Mouse (Mus musculus) intestine, postnatal 0 days (tissue): Measurements from ENCODE around the gene Vps37d. TPM values are rescaled to one million over a fixed set of nuclear protein-coding genes. Genes with fewer than 3 reads are reported as not detected.

Experiments
- ATAC-seq: fragments of 200-750 bp; cut with Nextera tagmentation; 2 replicates; pipeline ENCODE4 v1.8.0; 2017; ENCODE audit warnings: mild to moderate bottlenecking, moderate TSS enrichment, moderate library complexity
- H3K27ac ChIP-seq: fragments of 300-500 bp; sonication (generic); 2 replicates; pipeline ENCODE4 v1.5.1; 2014; ENCODE audit warnings: mild to moderate bottlenecking, low read depth, low read length, moderate library complexity
- H3K27me3 ChIP-seq: fragments of 300-500 bp; sonication (generic); replicated peaks from 2 replicates; pipeline ENCODE4 v1.6.1; 2014; ENCODE audit warnings: low read length, mixed read lengths; ENCODE audit not compliant: control insufficient read depth, insufficient read depth
- H3K36me3 ChIP-seq: fragments of 300-500 bp; sonication (generic); 2 replicates; pipeline ENCODE4 v1.6.1; 2014; ENCODE audit warnings: mild to moderate bottlenecking, moderate library complexity; ENCODE audit not compliant: control insufficient read depth, insufficient read depth
- H3K4me1 ChIP-seq: fragments of 300-500 bp; sonication (generic); replicated peaks from 2 replicates; pipeline ENCODE4 v1.6.1; 2014; ENCODE audit warnings: antibody characterized with exemption, low read length, mixed read lengths; ENCODE audit not compliant: control insufficient read depth, insufficient read depth
- H3K4me2 ChIP-seq: fragments of 300-500 bp; sonication (generic); replicated peaks from 2 replicates; pipeline ENCODE4 v1.6.1; 2014; ENCODE audit warnings: low read depth, mild to moderate bottlenecking, moderate library complexity
- H3K4me3 ChIP-seq: fragments of 300-500 bp; sonication (generic); 2 replicates; pipeline ENCODE4 v1.5.1; 2014; ENCODE audit warnings: low read depth, low read length
- H3K9ac ChIP-seq: fragments of 300-500 bp; sonication (generic); 2 replicates; pipeline ENCODE4 v1.6.1; 2014; ENCODE audit warnings: mild to moderate bottlenecking, low read depth, low read length
- H3K9me3 ChIP-seq: fragments of 300-500 bp; sonication (generic); 2 replicates; pipeline ENCODE4 v1.6.1; 2016; ENCODE audit warnings: mixed run types; ENCODE audit not compliant: control insufficient read depth
- CTCF ChIP-seq: sonication (generic); IDR thresholded peaks from 2 replicates; pipeline ENCODE4 v1.5.1; 2016; ENCODE audit warnings: low read depth, mild to moderate bottlenecking, control low read depth, antibody characterized with exemption, moderate library complexity
- WGBS: fragments of 180-500 bp; shearing (Covaris S2); extraction: QIAGEN DNeasy Blood & Tissue Kit; methylation state at CpG from one replicate; pipeline ENCODE4 v1.1.7; 2014; 5-methylcytosine and 5-hydroxymethylcytosine counted together
- polyA plus RNA-seq: library from polyadenylated mRNA; unstranded; fragments of >200 nt; fragmentation: Nextera tagmentation; extraction: Ambion mirVana; gene quantifications from 2 replicates; pipeline ENCODE4 v1.2.1, GENCODE M21; 2015

Vps37d gene
- polyA plus RNA-seq, result 2.5 and 2.9 TPM in 2 replicates

GRCm38 (mm10) chr5:135077564-135078481 lies at the start of gene Vps37d:
Vps37d (minus strand) TSS chr5:135078266.
- Histone ChIP-seq H3K9me3 (no peaks in the 10 kb centered on the region), H3K4me3 (peak within 1 kb of the TSS; percentile 79), H3K27me3 (no peaks in the 10 kb centered on the region), H3K9ac (peak within 1 kb of the TSS; percentile 85), H3K27ac (peak within 1 kb of the TSS; percentile 54; the same call in 1 of the 2 replicates), H3K36me3 (no peaks in the 10 kb centered on the region), H3K4me2 (peak within 1 kb of the TSS; percentile 98), H3K4me1 (no peaks in the 10 kb centered on the region)
- 1% methylated on average over 67 of the region's 83 CpGs for WGBS
- TF ChIP-seq CTCF, result peak; percentile 86
- peak; percentile 82 for ATAC-seq

GRCm38 (mm10) chr5:135127669-135128068 lies 49.6 kb upstream of the Vps37d start:
- WGBS, result 81% methylated on average over 6 of the region's 6 CpGs
- H3K36me3 ChIP-seq, result no peaks in the 10 kb centered on the region
- no peak for ATAC-seq
- H3K9me3 ChIP-seq, result no peaks in the 10 kb centered on the region
- H3K4me2 ChIP-seq, result no peak overlapping the region
- H3K9ac ChIP-seq, result no peak overlapping the region
- no peaks in the 10 kb centered on the region for H3K27me3 ChIP-seq
- no peak for TF ChIP-seq CTCF
- H3K27ac ChIP-seq, result no peak overlapping the region
- no peaks in the 10 kb centered on the region for H3K4me1 ChIP-seq
- no peak overlapping the region for H3K4me3 ChIP-seq

- H3K9me3 ChIP-seq, result no peaks in the 10 kb centered on the region
- WGBS, result 71% methylated on average over 6 of the region's 6 CpGs
- H3K4me2 ChIP-seq, result no peak overlapping the region
- TF ChIP-seq CTCF, result no peak
- no peak overlapping the region for H3K27ac ChIP-seq
- H3K36me3 ChIP-seq, result no peaks in the 10 kb centered on the region
- H3K9ac ChIP-seq, result no peak overlapping the region
- no peaks in the 10 kb centered on the region for H3K4me1 ChIP-seq
- no peak overlapping the region for H3K4me3 ChIP-seq
- H3K27me3 ChIP-seq, result no peaks in the 10 kb centered on the region
- ATAC-seq, result no peak
These were observed 48.1 kb upstream of the Vps37d start for GRCm38 (mm10) chr5:135126121-135126520.

- ATAC-seq, result no peak
- no peaks in the 10 kb centered on the region; the same call in 1 of the 2 replicates for H3K4me1 ChIP-seq
- 59% methylated on average over 4 of the region's 4 CpGs for WGBS
- peak; percentile 56 for TF ChIP-seq CTCF
- H3K27me3 ChIP-seq, result no peaks in the 10 kb centered on the region
- H3K4me2 ChIP-seq, result no peak overlapping the region
- no peak overlapping the region for H3K4me3 ChIP-seq
- H3K9me3 ChIP-seq, result no peaks in the 10 kb centered on the region
- H3K36me3 ChIP-seq, result no peaks in the 10 kb centered on the region
- H3K9ac ChIP-seq, result no peak overlapping the region
- H3K27ac ChIP-seq, result no peak overlapping the region
These were observed 42.7 kb upstream of the Vps37d start for GRCm38 (mm10) chr5:135120753-135121152.

- H3K36me3 ChIP-seq, result no peaks in the 10 kb centered on the region
- H3K27ac ChIP-seq, result no peak overlapping the region; the same call in 1 of the 2 replicates
- WGBS, result 10% methylated on average over 6 of the region's 6 CpGs
- no peaks in the 10 kb centered on the region for H3K9me3 ChIP-seq
- no peak overlapping the region for H3K9ac ChIP-seq
- TF ChIP-seq CTCF, result peak; percentile 98
- no peaks in the 10 kb centered on the region; the same call in 1 of the 2 replicates for H3K4me1 ChIP-seq
- H3K27me3 ChIP-seq, result no peaks in the 10 kb centered on the region
- peak; percentile 93 for ATAC-seq
- 0 out of 2 replicates have a peak overlapping the region, but pooled peaks have one; percentile 13 for H3K4me2 ChIP-seq
- H3K4me3 ChIP-seq, result no peak overlapping the region
These were observed 40.6 kb upstream of the Vps37d start for GRCm38 (mm10) chr5:135118589-135119081.

- no peak for TF ChIP-seq CTCF
- Histone ChIP-seq H3K36me3 (no peaks in the 10 kb centered on the region), H3K27ac (no peak overlapping the region), H3K4me1 (no peaks in the 10 kb centered on the region; the same call in 1 of the 2 replicates), H3K4me3 (no peak overlapping the region), H3K9me3 (no peaks in the 10 kb centered on the region), H3K9ac (no peak overlapping the region), H3K4me2 (no peak overlapping the region), H3K27me3 (no peaks in the 10 kb centered on the region)
- 54% methylated on average over 8 of the region's 8 CpGs for WGBS
- peak; percentile 49 for ATAC-seq
These were observed 37.2 kb upstream of the Vps37d start for GRCm38 (mm10) chr5:135115241-135115640.
